Mouse (Mus musculus) bone marrow macrophage, adult 2 months (primary cell): Measurements from ENCODE around the gene Prr14.

Experiments
- CTCF ChIP-seq: IDR thresholded peaks from 2 replicates; pipeline ENCODE4 v1.5.1; 2012; ENCODE audit warnings: low read depth, mild to moderate bottlenecking, low read length, moderate library complexity
- POLR2A ChIP-seq: IDR thresholded peaks from 2 replicates; pipeline ENCODE4 v1.6.1; 2012; ENCODE audit warnings: mild to moderate bottlenecking, low read depth, low read length, borderline replicate concordance

DNA sequence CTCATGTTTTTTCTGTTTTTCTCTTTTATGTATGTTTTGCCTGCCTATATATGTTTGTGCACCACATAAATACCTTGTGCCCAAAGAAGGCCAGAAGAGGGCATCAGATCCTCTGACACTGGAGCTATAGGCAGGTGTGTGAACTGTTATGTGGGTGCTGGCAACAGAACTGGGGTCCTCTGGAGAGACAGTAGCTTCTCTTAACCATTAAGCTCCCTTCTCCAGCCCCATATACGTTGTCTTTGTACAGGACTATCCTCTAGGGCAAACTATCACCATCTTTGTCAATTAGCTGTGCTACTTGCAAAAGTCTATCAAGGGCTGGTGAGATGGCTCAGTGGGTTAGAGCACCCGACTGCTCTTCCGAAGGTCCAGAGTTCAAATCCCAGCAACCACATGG, 48.9 kb downstream of the Prr14 start:
- TF ChIP-seq POLR2A (no peak), CTCF (no peak)
